Mouse (Mus musculus) ovary, postnatal 36 days (tissue): Measurements from ENCODE around the gene Selenbp1.
A peak's percentile ranks its signal among the peaks of the same experiment; 100 is the strongest.

ENCODE experiments used
- DNase-seq: peaks from one replicate; pipeline ENCODE4 v3.0.0; 2022; ENCODE audit warnings: low spot score, mixed read lengths

Gene Selenbp1

GRCm38 (mm10) chr3:94974528-94975422, 41.9 kb downstream of the Selenbp1 start, which contains the start of gene Pi4kb:
Gene Pi4kb (plus strand): TSS chr3:94974731.
- peak; percentile 83 for DNase-seq

DNA sequence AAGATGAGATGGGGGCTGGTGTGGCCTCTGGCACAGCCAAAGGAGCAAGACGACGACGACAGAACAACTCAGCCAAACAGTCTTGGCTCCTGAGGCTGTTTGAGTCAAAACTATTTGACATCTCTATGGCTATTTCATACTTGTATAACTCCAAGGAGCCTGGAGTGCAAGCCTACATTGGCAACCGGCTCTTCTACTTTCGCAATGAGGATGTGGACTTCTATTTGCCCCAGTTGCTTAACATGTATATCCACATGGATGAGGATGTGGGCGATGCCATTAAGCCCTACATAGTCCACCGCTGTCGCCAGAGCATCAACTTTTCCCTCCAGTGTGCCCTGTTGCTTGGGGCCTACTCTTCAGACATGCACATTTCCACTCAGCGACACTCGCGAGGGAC, 51.5 kb downstream of the Selenbp1 start:
- no peak for DNase-seq

GRCm38 (mm10) chr3:94985513-94985912, 52.7 kb downstream of the Selenbp1 start:
- DNase-seq: no peak

DNA sequence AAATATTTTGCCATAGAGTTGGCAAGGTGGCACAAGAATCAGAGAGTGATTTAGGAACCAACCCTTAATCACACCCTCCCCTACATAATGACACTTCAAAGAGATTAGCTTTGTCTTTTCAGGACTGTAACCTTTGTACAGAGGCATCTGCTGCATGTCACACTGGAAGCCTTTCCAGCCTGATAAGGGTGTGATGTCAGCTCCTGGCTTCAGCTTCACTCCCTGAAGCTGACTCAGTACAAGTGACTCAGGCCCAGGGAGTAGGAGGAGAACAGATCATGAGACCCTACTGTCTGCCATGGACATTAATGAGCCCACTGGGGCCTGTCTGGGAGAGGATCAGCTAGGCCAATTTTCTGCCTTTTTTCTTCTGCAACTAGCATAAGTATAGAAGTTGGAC, 54.7 kb downstream of the Selenbp1 start:
- DNase-seq: peak; percentile 38

- no peak for DNase-seq
These were observed 56.4 kb downstream of the Selenbp1 start for GRCm38 (mm10) chr3:94989159-94989761.
